Mouse (Mus musculus): ENCODE measurements around the gene 4930524B15Rik. TPM values are rescaled to one million over a fixed set of nuclear protein-coding genes. Genes with fewer than 3 reads are reported as not detected.
"Not testable (repeated sequence)": the region's sequence is repeated elsewhere in the genome, so short reads cannot be mapped to it uniquely, and the experiment has no call there.

The 4930524B15Rik gene
- polyA plus RNA-seq, 1 experiment from 2014 or later: 0.28 TPM

DNA sequence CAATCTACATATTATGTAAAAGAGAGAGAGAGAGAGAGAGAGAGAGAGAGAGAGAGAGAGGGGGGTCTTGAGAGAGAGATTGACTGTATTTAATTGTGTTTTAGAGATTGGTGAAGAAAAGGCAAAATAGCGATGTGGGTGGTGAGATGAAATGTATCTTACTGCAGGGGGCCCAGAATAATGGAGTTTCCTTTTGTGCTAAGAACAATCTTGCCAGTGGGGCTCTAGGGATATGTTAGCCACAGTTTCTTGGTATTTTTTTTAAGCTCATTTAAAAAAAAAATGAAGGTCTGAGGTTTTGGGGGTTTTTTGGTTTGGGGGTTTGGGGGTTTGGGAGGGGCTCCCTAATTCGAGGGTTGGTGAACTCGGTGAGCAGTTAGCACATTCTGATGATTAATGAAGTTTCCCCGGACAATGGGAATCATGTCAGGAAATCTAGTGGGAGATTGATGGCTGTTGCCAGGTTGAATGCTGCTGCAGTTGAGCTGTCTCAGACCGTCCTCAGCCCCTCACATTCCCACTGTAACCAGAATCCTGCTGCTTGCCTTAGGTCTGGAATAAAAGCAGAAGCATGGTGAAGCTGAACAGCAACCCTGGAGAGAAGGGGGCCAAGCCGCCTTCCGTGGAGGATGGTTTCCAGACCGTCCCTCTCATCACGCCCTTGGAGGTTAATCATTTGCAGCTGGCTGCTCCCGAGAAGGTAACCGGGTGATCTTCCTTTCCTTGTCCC lies 36.0 kb downstream of the 4930524B15Rik start:
- WGBS: 1% methylated on average over 11 of the region's 11 CpGs
- Histone ChIP-seq H3K4me3 (replicated peaks; ENCODE audit: low read depth, low read length) (peak overlapping the region; percentile 52), H3K9ac (replicated peaks; ENCODE audit: low read length) (peak overlapping the region; percentile 91), H3K27me3 (ENCODE audit: control insufficient read depth, insufficient read depth, low read length) (no peaks in the 10 kb centered on the region), H3K4me2 (ENCODE audit: low read length) (peak overlapping the region; percentile 72), H3K36me3 (ENCODE audit: control insufficient read depth, insufficient read depth, low read length) (peaks cover 33% of the 10 kb centered on the region), H3K9me3 (ENCODE audit: control insufficient read depth, low read length) (no peaks in the 10 kb centered on the region), H3K4me1 (ENCODE audit: control insufficient read depth, insufficient read depth, low read length) (peaks cover 17% of the 10 kb centered on the region), H3K27ac (replicated peaks; ENCODE audit: low read depth, low read length) (peak overlapping the region; percentile 95)
- DNase-seq (peak; percentile 63), ATAC-seq (ENCODE audit: low FRiP score, low TSS enrichment) (no peak)

DNA sequence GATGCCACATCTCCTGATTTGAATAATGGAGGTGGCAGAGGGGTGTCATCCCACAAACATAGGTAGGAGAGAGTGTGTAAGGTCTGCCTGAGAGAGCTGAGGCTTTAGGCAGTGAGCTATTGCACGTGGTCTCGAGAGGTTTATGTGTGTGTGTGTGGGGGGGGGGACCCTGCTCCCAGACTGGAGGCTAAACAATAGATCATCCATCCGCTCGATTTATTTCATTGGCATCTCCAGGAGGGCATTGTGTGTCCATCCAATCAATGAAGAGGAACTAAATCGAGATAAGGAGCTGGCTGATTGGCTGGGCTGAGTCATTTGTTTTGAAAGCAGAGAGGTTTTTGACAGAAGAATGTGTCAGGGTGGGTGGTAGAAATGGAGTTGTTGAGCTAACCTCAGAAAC lies 37.3 kb downstream of the 4930524B15Rik start:
- Histone ChIP-seq H3K9me3 (ENCODE audit: control insufficient read depth, low read length) (peaks cover 8% of the 10 kb centered on the region; the same call in 1 of the 2 replicates), H3K4me3 (replicated peaks; ENCODE audit: low read depth, low read length) (peak overlapping the region; percentile 52), H3K27me3 (ENCODE audit: control insufficient read depth, insufficient read depth, low read length) (no peaks in the 10 kb centered on the region), H3K9ac (replicated peaks; ENCODE audit: low read length) (peak overlapping the region; percentile 91), H3K36me3 (ENCODE audit: control insufficient read depth, insufficient read depth, low read length) (peaks cover 46% of the 10 kb centered on the region), H3K4me2 (ENCODE audit: low read length) (peak overlapping the region; percentile 72), H3K27ac (replicated peaks; ENCODE audit: low read depth, low read length) (peak overlapping the region; percentile 95), H3K4me1 (ENCODE audit: control insufficient read depth, insufficient read depth, low read length) (peaks cover 17% of the 10 kb centered on the region)
- WGBS: 2% methylated on average over 5 of the region's 5 CpGs
- ATAC-seq (ENCODE audit: low FRiP score, low TSS enrichment) (peak; percentile 78), DNase-seq (peak; percentile 83)

DNA sequence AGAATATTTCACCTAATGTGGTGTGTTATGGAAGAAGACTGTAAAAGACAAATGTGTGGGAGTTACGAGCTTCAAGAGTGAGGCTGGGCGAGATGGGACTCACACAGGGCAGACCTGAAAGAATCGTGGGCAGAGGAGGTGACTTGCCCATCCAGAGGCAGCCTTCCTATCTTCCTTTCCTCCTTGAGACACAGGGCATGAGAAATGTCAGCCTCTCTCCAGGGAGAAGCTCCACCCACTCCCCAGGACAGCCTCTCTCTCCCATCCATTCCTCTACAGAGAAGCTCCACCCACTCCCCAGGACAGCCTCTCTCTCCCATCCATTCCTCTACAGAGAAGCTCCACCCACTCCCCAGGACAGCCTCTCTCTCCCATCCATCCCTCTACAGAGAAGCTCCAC lies 42.7 kb downstream of the 4930524B15Rik start:
- H3K4me3 ChIP-seq (replicated peaks; ENCODE audit: low read depth, low read length); DNase-seq; H3K27me3 ChIP-seq (ENCODE audit: control insufficient read depth, insufficient read depth, low read length); H3K27ac ChIP-seq (replicated peaks; ENCODE audit: low read depth, low read length); ATAC-seq (ENCODE audit: low FRiP score, low TSS enrichment); H3K9me3 ChIP-seq (ENCODE audit: control insufficient read depth, low read length); H3K9ac ChIP-seq (replicated peaks; ENCODE audit: low read length): not testable (repeated sequence)
- H3K4me2 ChIP-seq (ENCODE audit: low read length): peak overlapping the region; percentile 30
- H3K4me1 ChIP-seq (ENCODE audit: control insufficient read depth, insufficient read depth, low read length): peaks cover 53% of the 10 kb centered on the region
- WGBS: 93% methylated on average over 3 of the region's 3 CpGs
- peaks cover 60% of the 10 kb centered on the region for H3K36me3 ChIP-seq (ENCODE audit: control insufficient read depth, insufficient read depth, low read length)

DNA sequence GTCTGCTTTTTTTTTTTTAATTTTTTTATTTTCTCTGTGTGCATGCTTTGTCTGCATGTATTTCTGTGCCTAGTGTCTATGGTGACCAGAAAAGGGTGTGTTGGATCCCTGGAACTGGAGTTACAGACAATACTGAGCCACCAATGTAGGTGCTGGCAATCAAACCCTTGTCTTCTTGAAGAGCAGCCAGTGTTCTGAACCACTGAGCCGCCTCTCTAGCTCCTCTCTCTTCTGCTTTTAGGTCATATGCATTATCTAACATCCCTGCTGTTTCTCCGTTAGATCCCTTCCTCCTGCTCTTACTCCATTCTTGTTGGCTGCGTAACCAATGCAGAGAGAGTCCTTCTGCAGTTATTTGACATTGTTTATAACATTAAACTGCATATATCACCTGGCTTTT lies 43.5 kb downstream of the 4930524B15Rik start:
- Histone ChIP-seq H3K9me3 (ENCODE audit: control insufficient read depth, low read length) (peaks cover 8% of the 10 kb centered on the region; the same call in 1 of the 2 replicates), H3K4me3 (replicated peaks; ENCODE audit: low read depth, low read length) (0 out of 2 replicates have a peak overlapping the region, but pooled peaks have one; percentile 0), H3K27ac (replicated peaks; ENCODE audit: low read depth, low read length) (0 out of 2 replicates have a peak overlapping the region, but pooled peaks have one; percentile 5), H3K4me2 (ENCODE audit: low read length) (peak overlapping the region; percentile 30), H3K9ac (replicated peaks; ENCODE audit: low read length) (no peak overlapping the region), H3K36me3 (ENCODE audit: control insufficient read depth, insufficient read depth, low read length) (peaks cover 61% of the 10 kb centered on the region), H3K27me3 (ENCODE audit: control insufficient read depth, insufficient read depth, low read length) (no peaks in the 10 kb centered on the region), H3K4me1 (ENCODE audit: control insufficient read depth, insufficient read depth, low read length) (peaks cover 46% of the 10 kb centered on the region)
- DNase-seq (no peak), ATAC-seq (ENCODE audit: low FRiP score, low TSS enrichment) (no peak)
- 70% methylated on average over 3 of the region's 3 CpGs for WGBS

DNA sequence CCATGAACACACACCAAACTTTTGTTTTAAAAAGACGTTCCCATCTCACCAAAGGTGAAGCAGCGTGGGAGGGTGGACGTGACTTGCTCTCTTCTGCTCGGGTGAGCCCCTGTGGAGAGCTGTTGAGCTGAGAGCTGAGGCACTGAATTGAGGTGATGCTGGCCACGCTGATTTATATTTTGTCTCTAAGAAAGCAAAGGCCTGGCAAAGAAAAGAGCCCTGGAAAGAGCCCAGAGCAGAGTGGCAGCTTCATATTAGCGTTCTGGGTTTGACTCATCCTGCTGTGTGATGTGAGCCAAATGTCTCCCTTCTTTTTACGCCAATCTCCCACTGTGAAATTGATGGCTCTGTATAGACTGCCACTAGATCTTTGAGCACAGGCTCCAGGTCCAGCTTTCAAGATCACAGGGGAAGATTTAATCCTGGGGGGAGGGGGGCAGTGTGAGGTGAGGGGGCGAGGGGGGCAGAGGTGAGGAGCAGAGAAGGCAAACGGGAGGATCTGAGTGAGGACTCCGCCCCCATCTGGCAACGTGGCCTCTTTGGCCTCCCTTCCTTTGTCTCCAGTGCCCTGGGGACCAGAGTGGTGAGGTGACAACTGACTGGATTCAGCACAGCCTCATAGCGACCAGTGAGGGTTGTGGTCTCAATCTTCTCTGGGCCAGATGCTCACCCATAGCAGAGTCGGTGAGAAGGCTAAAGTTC lies 44.7 kb downstream of the 4930524B15Rik start:
- DNase-seq (peak; percentile 74), ATAC-seq (ENCODE audit: low FRiP score, low TSS enrichment) (peak; percentile 78)
- Histone ChIP-seq H3K4me2 (ENCODE audit: low read length) (peak overlapping the region; percentile 30), H3K9ac (replicated peaks; ENCODE audit: low read length) (peak overlapping the region; percentile 38; the same call in 1 of the 2 replicates), H3K9me3 (ENCODE audit: control insufficient read depth, low read length) (peaks cover 8% of the 10 kb centered on the region; the same call in 1 of the 2 replicates), H3K4me3 (replicated peaks; ENCODE audit: low read depth, low read length) (no peak overlapping the region), H3K27ac (replicated peaks; ENCODE audit: low read depth, low read length) (peak overlapping the region; percentile 80), H3K27me3 (ENCODE audit: control insufficient read depth, insufficient read depth, low read length) (no peaks in the 10 kb centered on the region), H3K4me1 (ENCODE audit: control insufficient read depth, insufficient read depth, low read length) (peaks cover 48% of the 10 kb centered on the region), H3K36me3 (ENCODE audit: control insufficient read depth, insufficient read depth, low read length) (peaks cover 54% of the 10 kb centered on the region)
- 3% methylated on average over 13 of the region's 13 CpGs for WGBS

DNA sequence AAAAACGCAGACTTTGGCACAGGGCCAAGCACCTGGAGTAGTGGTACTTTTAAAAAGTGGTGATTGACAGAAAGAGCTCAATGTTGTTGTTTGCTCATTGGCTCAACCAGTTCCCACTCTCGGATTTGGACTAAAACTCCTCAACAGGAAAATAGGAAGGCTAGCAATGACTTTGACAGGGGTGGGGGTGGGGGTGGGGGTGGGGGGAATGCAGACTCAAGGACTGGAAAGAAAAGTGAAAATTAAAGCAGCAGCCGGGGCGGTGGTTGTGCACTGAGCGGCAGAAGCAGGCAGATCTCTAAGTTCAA lies 45.2 kb downstream of the 4930524B15Rik start:
- peak overlapping the region; percentile 30 for H3K4me2 ChIP-seq (ENCODE audit: low read length)
- no peak overlapping the region for H3K4me3 ChIP-seq (replicated peaks; ENCODE audit: low read depth, low read length)
- H3K9me3 ChIP-seq (ENCODE audit: control insufficient read depth, low read length): peaks cover 8% of the 10 kb centered on the region; the same call in 1 of the 2 replicates
- 35% methylated on average over 5 of the region's 5 CpGs for WGBS
- H3K27ac ChIP-seq (replicated peaks; ENCODE audit: low read depth, low read length): peak overlapping the region; percentile 80
- ATAC-seq (ENCODE audit: low FRiP score, low TSS enrichment) (peak; percentile 2; the same call in 1 of the 2 replicates), DNase-seq (no peak)
- H3K27me3 ChIP-seq (ENCODE audit: control insufficient read depth, insufficient read depth, low read length): no peaks in the 10 kb centered on the region
- H3K9ac ChIP-seq (replicated peaks; ENCODE audit: low read length): no peak overlapping the region
- H3K4me1 ChIP-seq (ENCODE audit: control insufficient read depth, insufficient read depth, low read length): peaks cover 53% of the 10 kb centered on the region
- H3K36me3 ChIP-seq (ENCODE audit: control insufficient read depth, insufficient read depth, low read length): peaks cover 52% of the 10 kb centered on the region

DNA sequence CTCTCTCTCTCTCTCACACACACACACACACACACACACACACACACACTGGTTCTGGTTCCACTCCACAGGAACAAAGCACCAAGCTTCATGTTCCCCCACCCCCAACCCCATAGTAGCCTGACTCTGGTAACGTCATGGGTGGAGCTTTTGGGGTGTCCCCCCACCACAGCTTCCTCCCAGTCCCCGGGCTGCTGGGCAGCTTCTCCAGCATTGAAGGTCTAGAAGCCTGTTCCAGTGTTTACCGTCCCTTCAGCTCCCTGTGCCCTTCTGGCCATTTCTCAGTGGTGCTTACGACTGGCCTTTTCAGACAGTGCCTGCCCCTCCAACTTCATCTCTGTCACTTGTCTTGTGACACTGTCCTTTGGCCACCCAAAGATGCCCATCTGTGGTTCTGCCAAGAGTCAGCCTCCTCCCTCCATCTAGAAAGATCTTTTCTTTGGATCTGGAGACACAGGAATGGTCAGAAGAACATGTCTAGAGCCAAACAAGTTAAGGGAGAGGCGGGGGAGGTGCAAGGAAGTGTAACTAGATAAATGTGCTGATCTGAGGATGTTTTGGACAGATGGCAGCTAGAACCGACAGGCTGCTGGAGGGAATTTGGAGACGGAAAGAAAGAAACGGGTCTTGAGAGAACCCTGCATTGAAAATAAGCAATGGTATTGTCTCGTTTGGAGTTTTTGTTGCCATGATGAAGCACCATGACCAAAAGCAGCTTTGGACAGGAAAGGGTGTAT lies 46.6 kb downstream of the 4930524B15Rik start:
- no peak overlapping the region for H3K27ac ChIP-seq (replicated peaks; ENCODE audit: low read depth, low read length)
- WGBS: 67% methylated on average over 9 of the region's 9 CpGs
- peaks cover 68% of the 10 kb centered on the region for H3K4me1 ChIP-seq (ENCODE audit: control insufficient read depth, insufficient read depth, low read length)
- H3K27me3 ChIP-seq (ENCODE audit: control insufficient read depth, insufficient read depth, low read length): no peaks in the 10 kb centered on the region
- no peak for ATAC-seq (ENCODE audit: low FRiP score, low TSS enrichment)
- peaks cover 38% of the 10 kb centered on the region for H3K36me3 ChIP-seq (ENCODE audit: control insufficient read depth, insufficient read depth, low read length)
- peaks cover 4% of the 10 kb centered on the region; the same call in 1 of the 2 replicates for H3K9me3 ChIP-seq (ENCODE audit: control insufficient read depth, low read length)
- H3K9ac ChIP-seq (replicated peaks; ENCODE audit: low read length): no peak overlapping the region; the same call in 1 of the 2 replicates
- H3K4me2 ChIP-seq (ENCODE audit: low read length): no peak overlapping the region; the same call in 1 of the 2 replicates
- no peak for DNase-seq
- no peak overlapping the region for H3K4me3 ChIP-seq (replicated peaks; ENCODE audit: low read depth, low read length)

DNA sequence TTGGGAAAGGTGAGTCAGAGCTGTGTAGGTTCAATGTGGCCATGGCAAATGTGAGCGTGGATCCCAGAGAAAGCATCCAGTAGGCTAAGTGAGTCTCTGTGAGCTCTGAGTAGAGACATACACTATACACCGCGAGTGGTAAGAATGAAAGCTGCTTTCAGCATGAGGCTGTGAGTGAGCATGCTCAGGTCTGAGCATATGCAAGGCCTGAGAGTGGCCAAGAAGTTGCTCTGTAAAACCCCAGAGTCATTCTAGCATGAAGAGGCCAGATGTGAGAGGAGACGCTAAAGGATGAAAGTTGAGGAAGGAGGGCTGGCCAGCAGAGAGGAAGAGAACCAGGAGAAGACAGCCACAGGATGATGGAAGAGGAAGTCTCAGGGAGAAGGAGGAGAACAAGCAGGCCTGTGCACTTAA lies 47.6 kb downstream of the 4930524B15Rik start:
- 89% methylated on average over 4 of the region's 4 CpGs for WGBS
- Histone ChIP-seq H3K27ac (replicated peaks; ENCODE audit: low read depth, low read length) (no peak overlapping the region), H3K9me3 (ENCODE audit: control insufficient read depth, low read length) (no peaks in the 10 kb centered on the region)

More for the DNA sequence above, 47.6 kb downstream of the 4930524B15Rik start:
- Histone ChIP-seq H3K4me3 (replicated peaks; ENCODE audit: low read depth, low read length) (no peak overlapping the region), H3K9ac (replicated peaks; ENCODE audit: low read length) (no peak overlapping the region), H3K4me2 (ENCODE audit: low read length) (no peak overlapping the region), H3K4me1 (ENCODE audit: control insufficient read depth, insufficient read depth, low read length) (peaks cover 75% of the 10 kb centered on the region), H3K27me3 (ENCODE audit: control insufficient read depth, insufficient read depth, low read length) (no peaks in the 10 kb centered on the region), H3K36me3 (ENCODE audit: control insufficient read depth, insufficient read depth, low read length) (peaks cover 35% of the 10 kb centered on the region)
- ATAC-seq (ENCODE audit: low FRiP score, low TSS enrichment) (no peak), DNase-seq (no peak)
